Mouse (Mus musculus): Measurements from ENCODE around the gene Gon7. TPM values are rescaled to one million over a fixed set of nuclear protein-coding genes. Genes with fewer than 3 reads are reported as not detected.
A peak's percentile ranks its signal among the peaks of the same experiment; 100 is the strongest.

Gene Gon7
- polyA plus RNA-seq, 1 experiment from 2014 or later: 46.0 TPM

DNA sequence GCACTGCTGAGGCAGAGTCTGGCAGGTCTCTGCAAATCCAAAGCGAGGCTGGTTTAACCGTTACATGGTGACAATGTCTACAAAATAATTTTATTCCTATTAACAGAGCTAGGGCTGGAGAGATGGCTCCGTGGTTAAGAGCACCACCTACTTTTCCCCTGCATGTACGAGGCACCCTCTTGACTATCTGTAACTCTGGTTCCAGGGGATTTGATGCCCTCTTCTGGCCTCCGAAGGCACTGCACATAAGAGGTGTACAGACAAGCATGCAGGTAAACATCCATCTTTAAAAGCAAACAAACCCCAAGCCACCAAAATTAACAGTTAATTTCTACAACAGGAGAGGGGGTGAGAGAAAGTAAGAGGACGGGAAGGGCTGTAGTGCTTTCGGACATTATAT is 1.3 kb downstream of the Gon7 start:
- H3K4me2 ChIP-seq (ENCODE audit: low read depth, low read length, severe bottlenecking): peak overlapping the region; percentile 82
- ATAC-seq (replicated peaks; ENCODE audit: low FRiP score): no peak
- no peak overlapping the region for H3K27ac ChIP-seq (ENCODE audit: low read depth, low read length)
- no peaks in the 10 kb centered on the region for H3K36me3 ChIP-seq (ENCODE audit: control insufficient read depth, insufficient read depth, low read length)
- no peak overlapping the region; the same call in 1 of the 2 replicates for H3K9ac ChIP-seq (ENCODE audit: low read length)
- H3K9me3 ChIP-seq (ENCODE audit: control insufficient read depth, low read length): no peaks in the 10 kb centered on the region
- peak; percentile 57 for DNase-seq (ENCODE audit: low spot score)
- H3K27me3 ChIP-seq (ENCODE audit: control insufficient read depth, insufficient read depth, low read length): no peaks in the 10 kb centered on the region
- H3K4me3 ChIP-seq (ENCODE audit: low read depth, low read length): peak overlapping the region; percentile 75
- H3K4me1 ChIP-seq (replicated peaks; ENCODE audit: control insufficient read depth, insufficient read depth, low read length): peaks cover 8% of the 10 kb centered on the region; the same call in 1 of the 2 replicates
- 90% methylated on average over 7 of the region's 7 CpGs for WGBS

GRCm38 (mm10) chr12:102748256-102748655 is 9.3 kb downstream of the Gon7 start:
- DNase-seq (ENCODE audit: low spot score) (no peak), ATAC-seq (replicated peaks; ENCODE audit: low FRiP score) (no peak)
- 95% methylated on average over 3 of the region's 3 CpGs for WGBS
- no peaks in the 10 kb centered on the region for H3K9me3 ChIP-seq (ENCODE audit: control insufficient read depth, low read length)
- H3K4me1 ChIP-seq (replicated peaks; ENCODE audit: control insufficient read depth, insufficient read depth, low read length): 0 out of 2 replicates have a peak, but pooled peaks cover 2% of the 10 kb centered on the region
- H3K27me3 ChIP-seq (ENCODE audit: control insufficient read depth, insufficient read depth, low read length): no peaks in the 10 kb centered on the region
- H3K9ac ChIP-seq (ENCODE audit: low read length): no peak overlapping the region
- no peak overlapping the region for H3K4me2 ChIP-seq (ENCODE audit: low read depth, low read length, severe bottlenecking)
- no peaks in the 10 kb centered on the region for H3K36me3 ChIP-seq (ENCODE audit: control insufficient read depth, insufficient read depth, low read length)
- no peak overlapping the region for H3K27ac ChIP-seq (ENCODE audit: low read depth, low read length)
- H3K4me3 ChIP-seq (ENCODE audit: low read depth, low read length): no peak overlapping the region

- DNase-seq (ENCODE audit: low spot score) (no peak), ATAC-seq (replicated peaks; ENCODE audit: low FRiP score) (no peak)
- Histone ChIP-seq H3K4me2 (ENCODE audit: low read depth, low read length, severe bottlenecking) (peak overlapping the region; percentile 86), H3K27ac (ENCODE audit: low read depth, low read length) (no peak overlapping the region), H3K27me3 (ENCODE audit: control insufficient read depth, insufficient read depth, low read length) (no peaks in the 10 kb centered on the region), H3K9me3 (ENCODE audit: control insufficient read depth, low read length) (no peaks in the 10 kb centered on the region), H3K4me3 (ENCODE audit: low read depth, low read length) (no peak overlapping the region), H3K36me3 (ENCODE audit: control insufficient read depth, insufficient read depth, low read length) (no peaks in the 10 kb centered on the region), H3K9ac (ENCODE audit: low read length) (no peak overlapping the region; the same call in 1 of the 2 replicates), H3K4me1 (replicated peaks; ENCODE audit: control insufficient read depth, insufficient read depth, low read length) (peaks cover 3% of the 10 kb centered on the region; the same call in 1 of the 2 replicates)
- 71% methylated on average over 6 of the region's 6 CpGs for WGBS
Observed at GRCm38 (mm10) chr12:102744839-102745238, 12.8 kb downstream of the Gon7 start.

GRCm38 (mm10) chr12:102743589-102744574 is 13.7 kb downstream of the Gon7 start, which contains the start of the genes Moap1 and Tmem251:
Gene Moap1 (minus strand): TSS chr12:102743661.
Gene Tmem251 (plus strand): TSS chr12:102743762.
- H3K27me3 ChIP-seq (ENCODE audit: control insufficient read depth, insufficient read depth, low read length): no peaks in the 10 kb centered on the region
- H3K4me2 ChIP-seq (ENCODE audit: low read depth, low read length, severe bottlenecking): peak within 1 kb of the TSS; percentile 86
- WGBS: under 1% methylated on average over 63 of the region's 63 CpGs
- peak; percentile 95 for DNase-seq (ENCODE audit: low spot score)
- no peaks in the 10 kb centered on the region for H3K9me3 ChIP-seq (ENCODE audit: control insufficient read depth, low read length)
- H3K36me3 ChIP-seq (ENCODE audit: control insufficient read depth, insufficient read depth, low read length): no peaks in the 10 kb centered on the region
- peak within 1 kb of the TSS; percentile 81 for H3K4me3 ChIP-seq (ENCODE audit: low read depth, low read length)
- peaks cover 3% of the 10 kb centered on the region; the same call in 1 of the 2 replicates for H3K4me1 ChIP-seq (replicated peaks; ENCODE audit: control insufficient read depth, insufficient read depth, low read length)
- peak within 1 kb of the TSS; percentile 80 for H3K9ac ChIP-seq (ENCODE audit: low read length)
- peak; percentile 97 for ATAC-seq (replicated peaks; ENCODE audit: low FRiP score)
- H3K27ac ChIP-seq (ENCODE audit: low read depth, low read length): peak within 1 kb of the TSS; percentile 80

DNA sequence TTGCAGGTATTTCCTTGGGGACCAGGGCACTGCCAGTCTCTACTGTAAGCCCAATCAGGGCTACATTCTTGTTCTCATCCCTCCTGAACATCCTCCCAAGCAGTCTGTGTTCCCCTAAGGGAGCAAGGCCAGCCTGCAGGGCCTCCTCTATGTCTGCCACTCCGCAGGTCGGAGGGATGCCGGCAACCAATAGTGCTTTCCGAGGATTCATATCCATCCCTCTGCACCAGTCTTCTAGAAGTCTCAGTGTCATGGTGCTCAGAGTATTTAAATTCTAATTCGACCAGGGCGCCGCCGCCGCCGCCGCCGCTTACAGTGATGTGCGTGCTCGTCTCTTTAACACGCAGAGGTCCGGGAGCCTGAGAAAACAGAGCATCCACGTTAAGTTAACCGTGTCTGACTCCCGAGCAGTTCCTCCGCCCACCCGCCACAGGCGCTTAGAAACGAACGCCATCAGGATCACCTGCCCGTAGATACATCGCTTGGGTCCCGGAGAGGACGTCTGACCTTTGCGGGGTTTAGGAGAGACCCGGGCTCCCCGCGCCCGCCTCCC is 14.5 kb downstream of the Gon7 start:
- Histone ChIP-seq H3K27ac (ENCODE audit: low read depth, low read length) (peak overlapping the region; percentile 80), H3K9me3 (ENCODE audit: control insufficient read depth, low read length) (no peaks in the 10 kb centered on the region), H3K9ac (ENCODE audit: low read length) (peak overlapping the region; percentile 80), H3K4me3 (ENCODE audit: low read depth, low read length) (peak overlapping the region; percentile 81), H3K4me2 (ENCODE audit: low read depth, low read length, severe bottlenecking) (peak overlapping the region; percentile 86), H3K4me1 (replicated peaks; ENCODE audit: control insufficient read depth, insufficient read depth, low read length) (peaks cover 3% of the 10 kb centered on the region; the same call in 1 of the 2 replicates), H3K36me3 (ENCODE audit: control insufficient read depth, insufficient read depth, low read length) (no peaks in the 10 kb centered on the region), H3K27me3 (ENCODE audit: control insufficient read depth, insufficient read depth, low read length) (no peaks in the 10 kb centered on the region)
- ATAC-seq (replicated peaks; ENCODE audit: low FRiP score): no peak; the same call in 1 of the 2 replicates
- WGBS: under 1% methylated on average over 33 of the region's 33 CpGs
- no peak for DNase-seq (ENCODE audit: low spot score)

- Histone ChIP-seq H3K36me3 (ENCODE audit: control insufficient read depth, insufficient read depth, low read length) (no peaks in the 10 kb centered on the region), H3K4me1 (replicated peaks; ENCODE audit: control insufficient read depth, insufficient read depth, low read length) (peaks cover 3% of the 10 kb centered on the region; the same call in 1 of the 2 replicates), H3K9ac (ENCODE audit: low read length) (no peak overlapping the region), H3K4me2 (ENCODE audit: low read depth, low read length, severe bottlenecking) (no peak overlapping the region), H3K9me3 (ENCODE audit: control insufficient read depth, low read length) (no peaks in the 10 kb centered on the region), H3K4me3 (ENCODE audit: low read depth, low read length) (no peak overlapping the region), H3K27ac (ENCODE audit: low read depth, low read length) (no peak overlapping the region), H3K27me3 (ENCODE audit: control insufficient read depth, insufficient read depth, low read length) (no peaks in the 10 kb centered on the region)
- DNase-seq (ENCODE audit: low spot score) (no peak), ATAC-seq (replicated peaks; ENCODE audit: low FRiP score) (no peak)
- WGBS: 91% methylated on average over 7 of the region's 7 CpGs
Observed at GRCm38 (mm10) chr12:102742056-102742455, 15.5 kb downstream of the Gon7 start.

DNA sequence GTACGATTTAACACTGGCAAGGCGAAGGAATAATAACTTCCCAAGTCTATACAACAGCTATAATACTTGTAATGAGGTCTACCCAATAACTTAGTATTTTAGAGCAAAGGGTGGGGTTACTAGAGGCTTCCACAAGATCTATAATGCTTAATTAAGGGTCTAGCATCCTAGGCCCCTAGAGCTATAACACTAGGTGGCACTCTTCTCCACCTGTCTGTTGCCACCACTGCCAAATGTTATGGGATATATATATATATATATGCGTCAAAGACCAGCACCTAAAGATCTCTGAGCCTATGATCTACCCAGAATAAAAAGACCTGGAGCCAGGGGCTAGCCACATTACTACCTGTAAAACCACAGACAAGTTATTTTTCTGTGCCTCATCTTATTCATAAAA is 17.3 kb downstream of the Gon7 start:
- no peak for DNase-seq (ENCODE audit: low spot score)

GRCm38 (mm10) chr12:102739096-102739495 is 18.5 kb downstream of the Gon7 start:
- Histone ChIP-seq H3K9me3 (ENCODE audit: control insufficient read depth, low read length) (no peaks in the 10 kb centered on the region), H3K4me2 (ENCODE audit: low read depth, low read length, severe bottlenecking) (no peak overlapping the region), H3K36me3 (ENCODE audit: control insufficient read depth, insufficient read depth, low read length) (no peaks in the 10 kb centered on the region), H3K4me3 (ENCODE audit: low read depth, low read length) (no peak overlapping the region), H3K27ac (ENCODE audit: low read depth, low read length) (no peak overlapping the region), H3K9ac (ENCODE audit: low read length) (no peak overlapping the region), H3K4me1 (replicated peaks; ENCODE audit: control insufficient read depth, insufficient read depth, low read length) (peaks cover 2% of the 10 kb centered on the region; the same call in 1 of the 2 replicates), H3K27me3 (ENCODE audit: control insufficient read depth, insufficient read depth, low read length) (no peaks in the 10 kb centered on the region)
- no peak for DNase-seq (ENCODE audit: low spot score)
- ATAC-seq (replicated peaks; ENCODE audit: low FRiP score): no peak
- WGBS: 83% methylated on average over 5 of the region's 5 CpGs

More for the DNA sequence above, 17.3 kb downstream of the Gon7 start:
- no peak overlapping the region for H3K27ac ChIP-seq (ENCODE audit: low read depth, low read length)
- H3K4me1 ChIP-seq (replicated peaks; ENCODE audit: control insufficient read depth, insufficient read depth, low read length): peaks cover 3% of the 10 kb centered on the region; the same call in 1 of the 2 replicates
- H3K36me3 ChIP-seq (ENCODE audit: control insufficient read depth, insufficient read depth, low read length): no peaks in the 10 kb centered on the region
- H3K9ac ChIP-seq (ENCODE audit: low read length): no peak overlapping the region
- no peaks in the 10 kb centered on the region for H3K9me3 ChIP-seq (ENCODE audit: control insufficient read depth, low read length)
- 72% methylated on average over 3 of the region's 3 CpGs for WGBS
- H3K4me3 ChIP-seq (ENCODE audit: low read depth, low read length): no peak overlapping the region
- H3K4me2 ChIP-seq (ENCODE audit: low read depth, low read length, severe bottlenecking): no peak overlapping the region
- no peak for ATAC-seq (replicated peaks; ENCODE audit: low FRiP score)
- no peaks in the 10 kb centered on the region for H3K27me3 ChIP-seq (ENCODE audit: control insufficient read depth, insufficient read depth, low read length)
